Mouse (Mus musculus) liver, embryonic 14.5 days (tissue): ENCODE results near the gene Tas2r135.

Experiments used
- CTCF ChIP-seq: IDR thresholded peaks from 2 replicates; pipeline ENCODE4 v1.5.1; 2016; ENCODE audit warnings: antibody characterized with exemption, low read depth, control low read depth
- EP300 ChIP-seq: IDR thresholded peaks from 2 replicates; pipeline ENCODE4 v1.6.1; 2016; ENCODE audit warnings: antibody characterized with exemption, low read depth

DNA sequence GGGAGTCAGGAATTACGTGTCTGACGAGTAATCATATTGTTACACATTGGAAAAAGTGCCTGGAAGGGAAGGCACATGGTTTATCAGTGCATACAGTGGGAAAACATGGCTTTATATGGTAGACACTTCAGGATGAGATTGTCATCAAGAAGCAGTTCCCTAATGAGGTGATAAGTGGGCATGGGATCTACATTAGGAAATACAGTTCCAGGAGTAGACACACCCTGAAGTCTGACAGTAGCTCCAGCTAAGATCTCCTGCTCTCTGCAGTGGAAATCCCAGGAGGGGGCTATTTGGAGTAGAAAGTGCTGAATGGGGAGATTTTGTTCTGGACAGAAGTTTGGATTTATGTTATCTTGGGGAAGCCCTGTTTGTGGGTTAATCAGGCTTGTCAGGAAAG is 36.2 kb downstream of the Tas2r135 start:
- TF ChIP-seq CTCF (no peak), EP300 (no peak)
